Mouse (Mus musculus): ENCODE measurements at regions not wholly inside any gene's neighbourhood (a gene's known extent, or its start where the extent isn't known, plus 50 kb on each side); places are given as distances from the start of the nearest gene placed in this dataset.

GRCm38 (mm10) chr14:25243289-25243688, 215.7 kb upstream of the Zmiz1 start:
- Histone ChIP-seq H3K36me3 (ENCODE audit: control insufficient read depth, insufficient read depth, low read length, poor library complexity, severe bottlenecking) (no peaks in the 10 kb centered on the region), H3K9ac (ENCODE audit: insufficient read depth, low read depth, low read length, poor library complexity, severe bottlenecking) (no peak overlapping the region), H3K9me3 (ENCODE audit: control insufficient read depth, insufficient read depth, low read depth, low read length) (no peaks in the 10 kb centered on the region), H3K4me1 (ENCODE audit: control insufficient read depth in 2 of 2, insufficient read depth in 2 of 2, low read length in 2 of 2, poor library complexity in 1 of 2) (no peaks in the 10 kb centered on the region), H3K4me3 (ENCODE audit: insufficient read depth in 1 of 2, low read depth in 1 of 2, low read length in 2 of 2, poor library complexity in 1 of 2, severe bottlenecking in 1 of 2) (no peak overlapping the region), H3K27ac (ENCODE audit: insufficient read depth, low read depth, low read length, poor library complexity, severe bottlenecking) (no peak overlapping the region)
- DNase-seq (ENCODE audit: low read depth, low spot score): no peak
- in situ Hi-C loops (cut with MboI; ENCODE audit: low sequenced_read_pairs in 2 of 2, unreplicated experiment in 2 of 2): no loop called here
- TF ChIP-seq MAFK (IDR thresholded peaks at IDR 0.05; ENCODE audit: insufficient read depth, low read depth, low read length) (no peak), CHD2 (IDR thresholded peaks at IDR 0.05; ENCODE audit: low read depth, low read length) (no peak), HCFC1 (IDR thresholded peaks at IDR 0.05; ENCODE audit: borderline replicate concordance, insufficient read depth, low read length) (no peak), ZNF384 (IDR thresholded peaks at IDR 0.05; ENCODE audit: low read depth, low read length) (no peak), ZC3H11A (IDR thresholded peaks at IDR 0.05; ENCODE audit: borderline replicate concordance, low read depth, low read length) (no peak)

GRCm38 (mm10) chr14:25243698-25244097, 215.3 kb upstream of the Zmiz1 start:
- TF ChIP-seq ZNF384 (IDR thresholded peaks at IDR 0.05; ENCODE audit: low read depth, low read length) (no peak), ZC3H11A (IDR thresholded peaks at IDR 0.05; ENCODE audit: borderline replicate concordance, low read depth, low read length) (no peak), MAFK (IDR thresholded peaks at IDR 0.05; ENCODE audit: insufficient read depth, low read depth, low read length) (peak; percentile 8; the same call in 1 of the 2 replicates), HCFC1 (IDR thresholded peaks at IDR 0.05; ENCODE audit: borderline replicate concordance, insufficient read depth, low read length) (no peak), CHD2 (IDR thresholded peaks at IDR 0.05; ENCODE audit: low read depth, low read length) (no peak)
- Histone ChIP-seq H3K9me3 (ENCODE audit: control insufficient read depth, insufficient read depth, low read depth, low read length) (no peaks in the 10 kb centered on the region), H3K36me3 (ENCODE audit: control insufficient read depth, insufficient read depth, low read length, poor library complexity, severe bottlenecking) (no peaks in the 10 kb centered on the region), H3K4me3 (ENCODE audit: insufficient read depth in 1 of 2, low read depth in 1 of 2, low read length in 2 of 2, poor library complexity in 1 of 2, severe bottlenecking in 1 of 2) (no peak overlapping the region), H3K9ac (ENCODE audit: insufficient read depth, low read depth, low read length, poor library complexity, severe bottlenecking) (no peak overlapping the region), H3K4me1 (ENCODE audit: control insufficient read depth in 2 of 2, insufficient read depth in 2 of 2, low read length in 2 of 2, poor library complexity in 1 of 2) (no peaks in the 10 kb centered on the region), H3K27ac (ENCODE audit: insufficient read depth, low read depth, low read length, poor library complexity, severe bottlenecking) (no peak overlapping the region)
- in situ Hi-C loops (cut with MboI; ENCODE audit: low sequenced_read_pairs in 2 of 2, unreplicated experiment in 2 of 2): no loop called here
- DNase-seq (ENCODE audit: low read depth, low spot score): no peak

- TF ChIP-seq HCFC1 (IDR thresholded peaks at IDR 0.05; ENCODE audit: borderline replicate concordance, insufficient read depth, low read length): no peak
- no peak for TF ChIP-seq ZC3H11A (IDR thresholded peaks at IDR 0.05; ENCODE audit: borderline replicate concordance, low read depth, low read length)
- no peak for TF ChIP-seq CHD2 (IDR thresholded peaks at IDR 0.05; ENCODE audit: low read depth, low read length)
- TF ChIP-seq ZNF384 (IDR thresholded peaks at IDR 0.05; ENCODE audit: low read depth, low read length): no peak
- no peak for TF ChIP-seq MAFK (IDR thresholded peaks at IDR 0.05; ENCODE audit: insufficient read depth, low read depth, low read length)
- Histone ChIP-seq H3K36me3 (ENCODE audit: control insufficient read depth, insufficient read depth, low read length, poor library complexity, severe bottlenecking) (no peaks in the 10 kb centered on the region), H3K4me1 (ENCODE audit: control insufficient read depth in 2 of 2, insufficient read depth in 2 of 2, low read length in 2 of 2, poor library complexity in 1 of 2) (no peaks in the 10 kb centered on the region), H3K9me3 (ENCODE audit: control insufficient read depth, insufficient read depth, low read depth, low read length) (no peaks in the 10 kb centered on the region), H3K9ac (ENCODE audit: insufficient read depth, low read depth, low read length, poor library complexity, severe bottlenecking) (no peak overlapping the region), H3K27ac (ENCODE audit: insufficient read depth, low read depth, low read length, poor library complexity, severe bottlenecking) (no peak overlapping the region), H3K4me3 (ENCODE audit: insufficient read depth in 1 of 2, low read depth in 1 of 2, low read length in 2 of 2, poor library complexity in 1 of 2, severe bottlenecking in 1 of 2) (no peak overlapping the region)
- no peak for DNase-seq (ENCODE audit: low read depth, low spot score)
- in situ Hi-C loops (cut with MboI; ENCODE audit: low sequenced_read_pairs in 2 of 2, unreplicated experiment in 2 of 2): no loop called here
Observed at GRCm38 (mm10) chr14:25244841-25245240, 214.1 kb upstream of the Zmiz1 start.

- no peaks in the 10 kb centered on the region for H3K9me3 ChIP-seq (ENCODE audit: control insufficient read depth, insufficient read depth, low read depth, low read length)
- no peak for DNase-seq (ENCODE audit: low read depth, low spot score)
- TF ChIP-seq ZC3H11A (IDR thresholded peaks at IDR 0.05; ENCODE audit: borderline replicate concordance, low read depth, low read length): no peak
- TF ChIP-seq CHD2 (IDR thresholded peaks at IDR 0.05; ENCODE audit: low read depth, low read length): no peak
- TF ChIP-seq ZNF384 (IDR thresholded peaks at IDR 0.05; ENCODE audit: low read depth, low read length): no peak
- no peak for TF ChIP-seq HCFC1 (IDR thresholded peaks at IDR 0.05; ENCODE audit: borderline replicate concordance, insufficient read depth, low read length)
- TF ChIP-seq MAFK (IDR thresholded peaks at IDR 0.05; ENCODE audit: insufficient read depth, low read depth, low read length): no peak
- H3K4me1 ChIP-seq (ENCODE audit: control insufficient read depth in 2 of 2, insufficient read depth in 2 of 2, low read length in 2 of 2, poor library complexity in 1 of 2): no peaks in the 10 kb centered on the region
- no peak overlapping the region for H3K4me3 ChIP-seq (ENCODE audit: insufficient read depth in 1 of 2, low read depth in 1 of 2, low read length in 2 of 2, poor library complexity in 1 of 2, severe bottlenecking in 1 of 2)
- no peak overlapping the region for H3K27ac ChIP-seq (ENCODE audit: insufficient read depth, low read depth, low read length, poor library complexity, severe bottlenecking)
- no peaks in the 10 kb centered on the region for H3K36me3 ChIP-seq (ENCODE audit: control insufficient read depth, insufficient read depth, low read length, poor library complexity, severe bottlenecking)
- H3K9ac ChIP-seq (ENCODE audit: insufficient read depth, low read depth, low read length, poor library complexity, severe bottlenecking): no peak overlapping the region
- in situ Hi-C loops (cut with MboI; ENCODE audit: low sequenced_read_pairs in 2 of 2, unreplicated experiment in 2 of 2): no loop called here
Observed at GRCm38 (mm10) chr14:25245691-25246090, 213.3 kb upstream of the Zmiz1 start.

GRCm38 (mm10) chr14:25248941-25249340, 210.0 kb upstream of the Zmiz1 start:
- no peak for TF ChIP-seq ZNF384 (IDR thresholded peaks at IDR 0.05; ENCODE audit: low read depth, low read length)
- TF ChIP-seq HCFC1 (IDR thresholded peaks at IDR 0.05; ENCODE audit: borderline replicate concordance, insufficient read depth, low read length): no peak
- TF ChIP-seq ZC3H11A (IDR thresholded peaks at IDR 0.05; ENCODE audit: borderline replicate concordance, low read depth, low read length): no peak
- TF ChIP-seq CHD2 (IDR thresholded peaks at IDR 0.05; ENCODE audit: low read depth, low read length): no peak
- TF ChIP-seq MAFK (IDR thresholded peaks at IDR 0.05; ENCODE audit: insufficient read depth, low read depth, low read length): no peak
- no peak overlapping the region for H3K9ac ChIP-seq (ENCODE audit: insufficient read depth, low read depth, low read length, poor library complexity, severe bottlenecking)
- H3K4me3 ChIP-seq (ENCODE audit: insufficient read depth in 1 of 2, low read depth in 1 of 2, low read length in 2 of 2, poor library complexity in 1 of 2, severe bottlenecking in 1 of 2): no peak overlapping the region
- DNase-seq (ENCODE audit: low read depth, low spot score): no peak
- no peaks in the 10 kb centered on the region for H3K9me3 ChIP-seq (ENCODE audit: control insufficient read depth, insufficient read depth, low read depth, low read length)
- H3K36me3 ChIP-seq (ENCODE audit: control insufficient read depth, insufficient read depth, low read length, poor library complexity, severe bottlenecking): no peaks in the 10 kb centered on the region
- in situ Hi-C loops (cut with MboI; ENCODE audit: low sequenced_read_pairs in 2 of 2, unreplicated experiment in 2 of 2): no loop called here
- no peak overlapping the region for H3K27ac ChIP-seq (ENCODE audit: insufficient read depth, low read depth, low read length, poor library complexity, severe bottlenecking)
- no peaks in the 10 kb centered on the region for H3K4me1 ChIP-seq (ENCODE audit: control insufficient read depth in 2 of 2, insufficient read depth in 2 of 2, low read length in 2 of 2, poor library complexity in 1 of 2)
